Mouse (Mus musculus) bone marrow, adult 2 months (tissue): Measurements from ENCODE around the gene Lgals3.

Source experiments
- CTCF ChIP-seq: fragments of 200-500 bp; IDR thresholded peaks from 2 replicates; pipeline ENCODE4 v1.5.1; 2011; ENCODE audit warnings: low read length, control low read depth; ENCODE audit not compliant: control insufficient read depth, insufficient read depth
- POLR2A ChIP-seq: fragments of 200-500 bp; IDR thresholded peaks from 2 replicates; pipeline ENCODE4 v1.6.1; 2011; ENCODE audit warnings: low read depth, mild to moderate bottlenecking, control low read depth, low read length, borderline replicate concordance; ENCODE audit not compliant: control insufficient read depth

DNA sequence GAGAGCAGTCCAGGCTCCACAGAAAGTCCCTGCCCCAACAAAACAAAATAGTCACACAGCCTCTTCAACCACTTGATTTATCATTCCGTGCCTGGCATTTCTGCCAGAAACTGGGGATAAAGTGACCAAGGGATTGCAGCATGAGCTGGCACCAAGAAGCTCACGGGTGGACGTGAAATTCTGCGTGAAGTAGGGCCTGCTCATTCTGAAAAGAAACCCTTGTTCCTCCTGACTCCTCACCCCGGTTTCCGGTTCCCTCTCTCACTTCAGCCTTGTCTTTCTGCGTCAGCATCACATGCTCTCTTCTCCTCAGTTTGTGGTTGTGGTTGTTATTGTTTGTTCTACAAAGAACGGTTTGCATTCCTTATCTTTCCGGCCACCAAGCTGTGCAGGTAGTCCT lies 5.7 kb upstream of the Lgals3 start:
- TF ChIP-seq CTCF (no peak), POLR2A (no peak)
